Mouse (Mus musculus) midbrain, embryonic 14.5 days (tissue): ENCODE data around the gene Kcne4. TPM values are rescaled to one million over a fixed set of nuclear protein-coding genes. Genes with fewer than 3 reads are reported as not detected.
"Not testable (repeated sequence)": the region's sequence is repeated elsewhere in the genome, so short reads cannot be mapped to it uniquely, and the experiment has no call there.

Experiments
- ATAC-seq: fragments of 200-750 bp; cut with Nextera tagmentation; 2 replicates; pipeline ENCODE4 v1.8.0; 2017; ENCODE audit warnings: moderate number of reproducible peaks, moderate library complexity; ENCODE audit not compliant: low FRiP score, low TSS enrichment
- DNase-seq: peaks from one replicate; pipeline ENCODE4 v3.0.0-alpha.2; 2015
- H3K27ac ChIP-seq: fragments of 300-500 bp; sonication (generic); replicated peaks from 2 replicates; pipeline ENCODE4 v1.5.1; 2014; ENCODE audit warnings: mild to moderate bottlenecking, low read depth, low read length, moderate library complexity
- H3K27me3 ChIP-seq: fragments of 300-500 bp; sonication (generic); 2 replicates; pipeline ENCODE4 v1.6.1; 2014; ENCODE audit warnings: low read length, control low read depth, mixed read lengths; ENCODE audit not compliant: control insufficient read depth, insufficient read depth
- H3K36me3 ChIP-seq: fragments of 300-500 bp; sonication (generic); 2 replicates; pipeline ENCODE4 v1.6.1; 2014; ENCODE audit warnings: low read length, control low read depth; ENCODE audit not compliant: control insufficient read depth, insufficient read depth
- H3K4me1 ChIP-seq: fragments of 300-500 bp; sonication (generic); 2 replicates; pipeline ENCODE4 v1.6.1; 2014; ENCODE audit warnings: mild to moderate bottlenecking, antibody characterized with exemption, low read length, control low read depth; ENCODE audit not compliant: control insufficient read depth, insufficient read depth
- H3K4me2 ChIP-seq: fragments of 300-500 bp; sonication (generic); 2 replicates; pipeline ENCODE4 v1.6.1; 2014; ENCODE audit warnings: mild to moderate bottlenecking, low read length, moderate library complexity
- H3K4me3 ChIP-seq: fragments of 300-500 bp; sonication (generic); replicated peaks from 2 replicates; pipeline ENCODE4 v1.5.1; 2014; ENCODE audit warnings: low read depth, low read length
- H3K9ac ChIP-seq: fragments of 300-500 bp; sonication (generic); replicated peaks from 2 replicates; pipeline ENCODE4 v1.6.1; 2014; ENCODE audit warnings: mild to moderate bottlenecking, low read length, moderate library complexity
- H3K9me3 ChIP-seq: fragments of 300-500 bp; sonication (generic); 2 replicates; pipeline ENCODE4 v1.6.1; 2016; ENCODE audit warnings: low read length, control low read depth, mixed read lengths; ENCODE audit not compliant: control insufficient read depth
- whole genome bisulfite sequencing: fragments of 180-500 bp; shearing (Covaris S2); extraction: QIAGEN DNeasy Blood & Tissue Kit; methylation state at CpG from one replicate; pipeline ENCODE4 v1.1.7; 2014; 5-methylcytosine and 5-hydroxymethylcytosine counted together
- polyA plus RNA-seq: library from polyadenylated mRNA; unstranded; fragments of >200 nt; fragmentation: Nextera tagmentation; extraction: Ambion mirVana; gene quantifications from 2 replicates; pipeline ENCODE4 v1.2.1, GENCODE M21; 2014

The Kcne4 gene
- 0.63 and 1.5 TPM in 2 replicates for polyA plus RNA-seq

GRCm38 (mm10) chr1:78816639-78817038 is at the start of gene Kcne4:
Kcne4 (plus strand) TSS chr1:78816758.
- no peak within 1 kb of the TSS for H3K4me2 ChIP-seq
- no peak within 1 kb of the TSS for H3K9ac ChIP-seq
- H3K27ac ChIP-seq, result no peak within 1 kb of the TSS
- DNase-seq (no peak), ATAC-seq (no peak)
- 76% methylated on average over 10 of the region's 10 CpGs for WGBS
- no peaks in the 10 kb centered on the region for H3K9me3 ChIP-seq
- no peak within 1 kb of the TSS for H3K4me3 ChIP-seq
- H3K4me1 ChIP-seq, result no peaks in the 10 kb centered on the region
- H3K27me3 ChIP-seq, result no peaks in the 10 kb centered on the region
- H3K36me3 ChIP-seq, result no peaks in the 10 kb centered on the region

- ATAC-seq (peak; percentile 66; the same call in 1 of the 2 replicates), DNase-seq (peak; percentile 81)
- WGBS, result 58% methylated on average over 5 of the region's 5 CpGs
- H3K4me3 ChIP-seq, result no peak overlapping the region
- H3K9me3 ChIP-seq, result no peaks in the 10 kb centered on the region
- no peaks in the 10 kb centered on the region for H3K4me1 ChIP-seq
- no peak overlapping the region for H3K27ac ChIP-seq
- H3K36me3 ChIP-seq, result no peaks in the 10 kb centered on the region
- H3K27me3 ChIP-seq, result no peaks in the 10 kb centered on the region
- no peak overlapping the region for H3K4me2 ChIP-seq
- no peak overlapping the region for H3K9ac ChIP-seq
These were observed 34.7 kb upstream of the Kcne4 start for GRCm38 (mm10) chr1:78781899-78782298.

GRCm38 (mm10) chr1:78784936-78785335 is 31.6 kb upstream of the Kcne4 start:
- H3K36me3 ChIP-seq, H3K27me3 ChIP-seq, H3K9me3 ChIP-seq, H3K27ac ChIP-seq, H3K4me2 ChIP-seq, ATAC-seq, DNase-seq, H3K4me1 ChIP-seq, H3K4me3 ChIP-seq, H3K9ac ChIP-seq: not testable (repeated sequence)
- WGBS, result 93% methylated on average over 9 of the region's 9 CpGs

- ATAC-seq, result no peak
- peak; percentile 53 for DNase-seq
- no peak overlapping the region for H3K9ac ChIP-seq
- 0 out of 2 replicates have a peak, but pooled peaks cover 3% of the 10 kb centered on the region for H3K9me3 ChIP-seq
- WGBS, result 37% methylated on average over 1 of the region's 1 CpGs
- H3K36me3 ChIP-seq, result no peaks in the 10 kb centered on the region
- no peaks in the 10 kb centered on the region for H3K27me3 ChIP-seq
- H3K4me3 ChIP-seq, result no peak overlapping the region
- H3K4me2 ChIP-seq, result no peak overlapping the region
- no peaks in the 10 kb centered on the region for H3K4me1 ChIP-seq
- H3K27ac ChIP-seq, result no peak overlapping the region
These were observed 26.8 kb upstream of the Kcne4 start for GRCm38 (mm10) chr1:78789744-78790143.

GRCm38 (mm10) chr1:78807428-78807827 is 9.1 kb upstream of the Kcne4 start:
- ATAC-seq (no peak), DNase-seq (no peak)
- Histone ChIP-seq H3K4me3 (no peak overlapping the region), H3K27ac (no peak overlapping the region), H3K9ac (no peak overlapping the region), H3K36me3 (no peaks in the 10 kb centered on the region), H3K9me3 (no peaks in the 10 kb centered on the region), H3K4me2 (no peak overlapping the region), H3K27me3 (no peaks in the 10 kb centered on the region), H3K4me1 (no peaks in the 10 kb centered on the region)

- no peaks in the 10 kb centered on the region for H3K36me3 ChIP-seq
- no peaks in the 10 kb centered on the region for H3K9me3 ChIP-seq
- no peak overlapping the region for H3K27ac ChIP-seq
- no peak for DNase-seq
- no peak overlapping the region for H3K4me2 ChIP-seq
- WGBS, result 82% methylated on average over 4 of the region's 4 CpGs
- no peak overlapping the region for H3K4me3 ChIP-seq
- no peak overlapping the region for H3K9ac ChIP-seq
- no peaks in the 10 kb centered on the region for H3K4me1 ChIP-seq
- H3K27me3 ChIP-seq, result no peaks in the 10 kb centered on the region
- ATAC-seq, result no peak
These were observed 6.7 kb upstream of the Kcne4 start for GRCm38 (mm10) chr1:78809819-78810218.

GRCm38 (mm10) chr1:78810904-78811303 is 5.7 kb upstream of the Kcne4 start:
- Histone ChIP-seq H3K36me3 (no peaks in the 10 kb centered on the region), H3K4me3 (no peak overlapping the region), H3K4me2 (no peak overlapping the region), H3K27ac (no peak overlapping the region), H3K4me1 (no peaks in the 10 kb centered on the region), H3K9ac (no peak overlapping the region), H3K27me3 (no peaks in the 10 kb centered on the region), H3K9me3 (no peaks in the 10 kb centered on the region)
- WGBS, result 88% methylated on average over 3 of the region's 3 CpGs
- no peak for ATAC-seq
- no peak for DNase-seq

- H3K27me3 ChIP-seq, result no peaks in the 10 kb centered on the region
- no peaks in the 10 kb centered on the region for H3K4me1 ChIP-seq
- no peak overlapping the region for H3K9ac ChIP-seq
- H3K36me3 ChIP-seq, result no peaks in the 10 kb centered on the region
- WGBS, result 86% methylated on average over 10 of the region's 10 CpGs
- no peak for DNase-seq
- H3K27ac ChIP-seq, result no peak overlapping the region
- H3K9me3 ChIP-seq, result no peaks in the 10 kb centered on the region
- no peak overlapping the region for H3K4me2 ChIP-seq
- no peak for ATAC-seq
- H3K4me3 ChIP-seq, result no peak overlapping the region
These were observed 4.5 kb upstream of the Kcne4 start for GRCm38 (mm10) chr1:78811975-78812490.

- H3K27ac ChIP-seq, result no peak overlapping the region
These were observed 1.2 kb downstream of the Kcne4 start for GRCm38 (mm10) chr1:78817756-78818155.

More at GRCm38 (mm10) chr1:78817756-78818155, 1.2 kb downstream of the Kcne4 start:
- DNase-seq, result no peak
- Histone ChIP-seq H3K9me3 (no peaks in the 10 kb centered on the region), H3K36me3 (no peaks in the 10 kb centered on the region), H3K4me3 (no peak overlapping the region), H3K27me3 (no peaks in the 10 kb centered on the region), H3K4me1 (no peaks in the 10 kb centered on the region; the same call in 1 of the 2 replicates), H3K4me2 (no peak overlapping the region), H3K9ac (no peak overlapping the region)
- WGBS, result 94% methylated on average over 16 of the region's 16 CpGs
- no peak for ATAC-seq
